Mouse (Mus musculus): ENCODE results near the gene Elf1. TPM values are rescaled to one million over a fixed set of nuclear protein-coding genes. Genes with fewer than 3 reads are reported as not detected.

Elf1 gene
- total RNA-seq, 2 experiments from 2014 or later, result 15.2 to 17.0 TPM

DNA sequence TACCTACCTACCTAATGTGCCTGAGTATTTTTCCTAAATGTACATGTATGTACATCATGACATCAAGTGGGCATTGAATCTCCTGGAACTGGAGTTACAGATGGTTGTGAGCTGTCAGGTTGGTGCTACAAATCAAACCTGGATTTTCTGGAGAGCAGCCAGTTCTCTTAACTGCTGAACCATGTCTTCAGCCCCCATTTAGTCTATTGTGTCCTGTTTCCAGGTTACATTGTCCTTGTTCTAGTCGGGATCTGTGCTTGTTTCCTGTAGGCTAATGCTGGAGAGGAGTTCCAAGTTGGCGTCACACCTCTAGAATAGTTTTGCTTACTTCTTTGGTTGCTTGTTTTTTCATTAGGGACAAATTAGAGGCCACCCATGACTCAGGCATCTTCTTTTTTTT lies 124.9 kb downstream of the Elf1 start:
- DNase-seq (ENCODE audit: low spot score), result no peak

GRCm38 (mm10) chr14:79606392-79606791 lies 125.4 kb downstream of the Elf1 start:
- intact Hi-C loops (cut with DNase I), result no loop called here
- no peak for DNase-seq (ENCODE audit: low spot score)

More for the DNA sequence above, 124.9 kb downstream of the Elf1 start:
- intact Hi-C loops (cut with DNase I), result no loop called here

- intact Hi-C loops (cut with DNase I), result no loop called here
- no peak for DNase-seq (ENCODE audit: low spot score)
Observed at GRCm38 (mm10) chr14:79606867-79607266, 125.9 kb downstream of the Elf1 start.

- intact Hi-C loops (cut with DNase I), result no loop called here
- no peak for DNase-seq (ENCODE audit: low spot score)
Observed at GRCm38 (mm10) chr14:79607352-79607751, 126.4 kb downstream of the Elf1 start.

- intact Hi-C loops (cut with DNase I), result no loop called here
- no peak for DNase-seq (ENCODE audit: low spot score)
Observed at GRCm38 (mm10) chr14:79608286-79608685, 127.3 kb downstream of the Elf1 start.

GRCm38 (mm10) chr14:79617121-79617828 lies 136.3 kb downstream of the Elf1 start:
- intact Hi-C loops (cut with DNase I), result loop anchor here (1.0 to 10.0 kb wide), 2 partner anchors 120 to 298 kb away; no protein-coding TSS in a partner anchor
- no peak for DNase-seq (ENCODE audit: low spot score)

DNA sequence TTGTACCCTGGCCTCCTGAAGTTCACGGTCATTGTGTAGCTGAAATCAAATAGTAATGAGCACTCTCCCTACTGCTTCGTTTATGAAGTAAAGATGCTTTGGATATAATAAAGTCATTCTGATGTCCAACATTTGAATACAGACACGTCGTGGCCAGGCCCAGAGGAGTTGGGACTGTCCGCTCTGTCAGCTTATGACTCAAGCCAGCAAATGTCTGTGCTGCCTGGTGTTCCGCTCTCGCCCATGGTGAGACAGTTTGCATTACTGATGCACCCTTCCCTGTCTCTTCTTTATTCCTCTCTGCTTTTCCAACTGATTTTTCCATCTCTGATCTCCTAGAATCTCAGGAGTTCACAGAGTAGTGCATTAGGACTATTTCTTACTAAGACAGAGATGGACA lies 138.8 kb downstream of the Elf1 start:
- DNase-seq (ENCODE audit: low spot score), result no peak
- intact Hi-C loops (cut with DNase I), result loop anchor here (2.0 to 10.0 kb wide), 2 partner anchors 39 to 295 kb away; no protein-coding TSS in a partner anchor

DNA sequence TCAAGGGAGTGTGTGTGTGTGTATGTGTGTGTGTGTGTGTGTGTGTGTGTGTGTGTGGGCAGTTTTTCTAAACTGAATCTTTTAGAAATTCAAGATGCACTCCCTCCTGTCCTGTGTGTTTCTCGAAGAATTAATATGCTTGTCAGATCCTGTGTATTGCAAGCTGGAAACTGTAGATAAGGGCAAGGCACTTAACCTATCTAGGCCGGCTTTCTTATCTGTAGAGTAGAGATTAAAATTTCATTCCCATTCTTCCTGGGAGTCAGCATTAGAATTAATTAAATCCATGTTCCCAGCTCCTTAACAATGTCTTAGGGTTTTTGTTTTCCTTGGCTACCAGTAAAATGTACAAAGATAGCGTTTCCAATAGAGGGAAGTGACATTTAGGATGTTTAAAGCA lies 140.1 kb downstream of the Elf1 start:
- no peak for DNase-seq (ENCODE audit: low spot score)
- intact Hi-C loops (cut with DNase I), result loop anchor here (2.0 kb wide), 1 partner anchor 38 kb away; no protein-coding TSS in a partner anchor

Small RNA genes within 50 kb of the gene (microRNA-seq; reads per million reads assigned to microRNA genes)
- not detected for gene Gm27857

Other genes starting within 250 kb of the Elf1 start
- gene Zfp957, start 233.8 kb upstream of the Elf1 start, total RNA-seq (2021), result not detected
- gene Rgcc, start 179.5 kb upstream of the Elf1 start, total RNA-seq (2021), result 10 to 100 TPM; 37.9 to 54.5 TPM
- 10 to 100 TPM in 1 of 2 experiments, 1 to 10 TPM in 1; 10.0 to 10.6 TPM for gene Naa16, start 90.4 kb upstream of the Elf1 start, total RNA-seq (2021)
- gene Mtrf1, start 83.4 kb upstream of the Elf1 start, total RNA-seq (2021), result 1 to 10 TPM; 6.4 to 7.3 TPM
- gene Kbtbd7, start 54.7 kb upstream of the Elf1 start, total RNA-seq (2021), result 10 to 100 TPM; 10.3 to 12.0 TPM
- under 1 TPM; 0.17 to 0.29 TPM for gene Kbtbd6, start 29.4 kb upstream of the Elf1 start, total RNA-seq (2021)
- 10 to 100 TPM; 18.8 to 21.6 TPM for gene Wbp4, start 326 bp downstream of the Elf1 start, total RNA-seq (2021)
- gene Sugt1, start 106.5 kb downstream of the Elf1 start, total RNA-seq (2021), result 10 to 100 TPM; 65.5 to 75.5 TPM
- gene Cnmd, start 181.0 kb downstream of the Elf1 start, total RNA-seq (2021), result under 1 TPM; 0.62 to 0.81 TPM